Mouse (Mus musculus) limb, embryonic 10.5 days (tissue): ENCODE results near the gene Pmel. TPM values are rescaled to one million over a fixed set of nuclear protein-coding genes. Genes with fewer than 3 reads are reported as not detected.
"Not testable (repeated sequence)": the region's sequence is repeated elsewhere in the genome, so short reads cannot be mapped to it uniquely, and the experiment has no call there.

Source experiments
- DNase-seq: peaks from one replicate; pipeline ENCODE4 v3.0.0-alpha.2; 2017; ENCODE audit warnings: low spot score
- H3K27ac ChIP-seq: fragments of 300-500 bp; sonication (generic); 2 replicates; pipeline ENCODE4 v1.5.1; 2016; ENCODE audit warnings: mild to moderate bottlenecking
- H3K27me3 ChIP-seq: fragments of 300-500 bp; sonication (generic); 2 replicates; pipeline ENCODE4 v1.6.1; 2016; ENCODE audit warnings: low read depth, mild to moderate bottlenecking; ENCODE audit not compliant: poor library complexity, severe bottlenecking
- H3K36me3 ChIP-seq: fragments of 300-500 bp; sonication (generic); 2 replicates; pipeline ENCODE4 v1.6.1; 2016; ENCODE audit warnings: mild to moderate bottlenecking, moderate library complexity
- H3K4me1 ChIP-seq: fragments of 300-500 bp; sonication (generic); 2 replicates; pipeline ENCODE4 v1.6.1; 2016
- H3K4me3 ChIP-seq: fragments of 300-500 bp; sonication (generic); 2 replicates; pipeline ENCODE4 v1.5.1; 2016; ENCODE audit warnings: mild to moderate bottlenecking, moderate library complexity
- H3K9me3 ChIP-seq: fragments of 300-500 bp; sonication (generic); replicated peaks from 2 replicates; pipeline ENCODE4 v1.6.1; 2016; ENCODE audit warnings: mild to moderate bottlenecking
- WGBS: fragments of 180-500 bp; shearing (Covaris S2); methylation state at CpG from one replicate; pipeline ENCODE4 v1.1.7; 2016; 5-methylcytosine and 5-hydroxymethylcytosine counted together
- polyA plus RNA-seq: library from polyadenylated mRNA; unstranded; fragments of >200 nt; fragmentation: Nextera tagmentation; extraction: Ambion mirVana; gene quantifications from 2 replicates; pipeline ENCODE4 v1.2.1, GENCODE M21; 2016

Gene Pmel
- polyA plus RNA-seq, 1 experiment from 2014 or later: 0.25 TPM

DNA sequence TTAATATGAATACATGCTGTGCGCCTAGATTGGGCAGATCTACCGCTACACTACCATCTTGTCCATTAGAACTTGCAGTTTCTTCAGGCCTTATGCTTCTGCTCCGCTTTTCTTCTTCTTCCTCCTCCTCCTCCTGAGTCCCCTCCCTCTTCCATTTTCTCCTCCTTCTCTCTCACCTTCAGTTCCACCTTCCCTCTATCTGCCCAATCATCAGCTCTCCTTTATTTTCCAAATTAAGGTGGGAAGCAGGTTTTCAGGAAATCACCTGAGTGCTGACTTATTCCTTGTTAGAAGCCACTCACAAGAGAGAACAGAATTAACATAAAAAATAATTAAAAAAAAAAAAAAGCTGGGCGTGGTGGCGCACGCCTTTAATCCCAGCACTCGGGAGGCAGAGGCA, 7.3 kb downstream of the Pmel start:
- WGBS: 92% methylated on average over 7 of the region's 7 CpGs
- H3K27ac ChIP-seq, H3K27me3 ChIP-seq, H3K4me1 ChIP-seq, H3K36me3 ChIP-seq, DNase-seq, H3K4me3 ChIP-seq, H3K9me3 ChIP-seq: not testable (repeated sequence)

DNA sequence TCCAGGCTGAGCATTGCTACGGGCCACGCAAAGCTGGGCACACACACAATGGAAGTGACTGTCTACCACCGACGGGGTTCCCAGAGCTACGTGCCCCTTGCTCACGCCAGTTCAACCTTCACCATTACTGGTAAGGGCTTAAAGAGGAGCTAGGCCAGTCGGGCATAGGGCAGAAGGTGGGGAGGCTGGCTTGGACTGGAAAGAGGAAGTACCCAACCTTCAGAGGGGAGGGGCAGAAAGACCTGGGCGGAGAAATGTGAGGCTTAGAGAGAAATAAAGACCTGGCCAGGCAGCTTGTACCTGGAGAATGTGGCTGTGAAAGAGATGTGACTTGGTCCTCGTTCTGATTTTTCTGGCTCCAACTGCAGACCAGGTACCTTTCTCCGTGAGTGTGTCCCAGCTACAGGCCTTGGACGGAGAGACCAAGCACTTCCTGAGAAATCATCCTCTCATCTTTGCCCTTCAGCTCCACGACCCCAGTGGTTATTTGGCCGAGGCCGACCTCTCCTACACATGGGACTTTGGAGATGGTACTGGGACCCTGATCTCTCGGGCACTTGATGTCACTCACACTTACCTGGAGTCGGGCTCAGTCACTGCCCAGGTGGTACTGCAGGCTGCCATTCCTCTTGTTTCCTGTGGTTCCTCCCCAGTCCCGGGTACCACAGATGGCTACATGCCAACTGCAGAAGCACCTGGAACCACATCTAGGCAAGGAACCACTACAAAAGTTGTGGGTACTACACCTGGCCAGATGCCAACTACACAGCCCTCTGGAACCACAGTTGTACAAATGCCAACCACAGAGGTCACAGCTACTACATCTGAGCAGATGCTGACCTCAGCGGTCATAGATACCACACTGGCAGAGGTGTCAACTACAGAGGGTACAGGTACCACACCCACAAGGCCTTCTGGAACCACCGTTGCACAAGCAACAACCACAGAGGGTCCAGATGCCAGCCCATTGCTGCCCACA, 11.9 kb downstream of the Pmel start:
- 89% methylated on average over 19 of the region's 19 CpGs for WGBS
- DNase-seq: no peak
- no peaks in the 10 kb centered on the region for H3K9me3 ChIP-seq
- no peak overlapping the region for H3K4me3 ChIP-seq
- H3K36me3 ChIP-seq: no peaks in the 10 kb centered on the region
- no peak overlapping the region for H3K27ac ChIP-seq
- no peaks in the 10 kb centered on the region for H3K4me1 ChIP-seq
- no peaks in the 10 kb centered on the region for H3K27me3 ChIP-seq

DNA sequence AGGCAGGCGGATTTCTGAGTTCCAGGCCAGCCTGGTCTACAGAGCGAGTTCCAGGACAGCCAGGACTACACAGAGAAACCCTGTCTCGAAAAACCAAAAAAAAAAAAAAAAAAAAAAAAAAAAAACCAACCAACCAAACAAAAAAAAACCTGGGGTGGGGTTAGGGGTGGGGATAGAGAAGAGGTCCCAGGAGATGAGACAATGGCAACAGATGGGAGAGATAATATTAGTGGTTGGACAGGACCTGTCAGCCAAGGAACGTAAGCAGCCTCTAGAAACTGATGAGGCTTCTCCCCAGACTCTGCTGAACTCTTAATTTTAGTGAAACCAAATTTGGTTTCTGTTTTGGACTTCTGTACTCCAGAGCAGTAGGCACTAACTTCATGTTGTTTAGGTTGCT, 21.5 kb downstream of the Pmel start:
- not testable (repeated sequence) for H3K4me1 ChIP-seq, DNase-seq, H3K27me3 ChIP-seq, H3K9me3 ChIP-seq, H3K27ac ChIP-seq, H3K4me3 ChIP-seq, H3K36me3 ChIP-seq
- whole genome bisulfite sequencing: 86% methylated on average over 4 of the region's 4 CpGs

DNA sequence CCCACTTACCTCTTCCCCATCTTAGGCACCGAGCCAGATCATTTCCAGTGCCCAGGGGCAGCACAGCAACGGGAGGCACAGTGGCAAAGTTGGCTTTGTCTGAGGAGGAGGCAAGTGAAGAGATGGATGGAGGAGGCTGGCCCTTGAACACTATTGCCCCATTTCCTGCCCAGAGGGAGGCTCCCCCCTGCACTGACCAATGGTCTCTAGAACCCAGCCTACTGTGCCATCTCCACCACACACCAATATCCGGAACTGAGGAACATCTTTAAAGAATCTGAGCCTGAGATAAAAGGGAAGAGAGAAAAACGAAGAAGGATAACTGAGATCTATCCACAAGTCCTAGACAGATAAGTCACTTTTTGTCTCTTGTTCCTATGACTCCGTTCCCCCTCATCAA, 24.1 kb downstream of the Pmel start:
- DNase-seq: no peak
- Histone ChIP-seq H3K9me3 (no peaks in the 10 kb centered on the region), H3K27me3 (no peaks in the 10 kb centered on the region), H3K36me3 (peaks cover 4% of the 10 kb centered on the region), H3K27ac (no peak overlapping the region), H3K4me3 (no peak overlapping the region), H3K4me1 (0 out of 2 replicates have a peak, but pooled peaks cover 4% of the 10 kb centered on the region)
- WGBS: 82% methylated on average over 5 of the region's 5 CpGs

DNA sequence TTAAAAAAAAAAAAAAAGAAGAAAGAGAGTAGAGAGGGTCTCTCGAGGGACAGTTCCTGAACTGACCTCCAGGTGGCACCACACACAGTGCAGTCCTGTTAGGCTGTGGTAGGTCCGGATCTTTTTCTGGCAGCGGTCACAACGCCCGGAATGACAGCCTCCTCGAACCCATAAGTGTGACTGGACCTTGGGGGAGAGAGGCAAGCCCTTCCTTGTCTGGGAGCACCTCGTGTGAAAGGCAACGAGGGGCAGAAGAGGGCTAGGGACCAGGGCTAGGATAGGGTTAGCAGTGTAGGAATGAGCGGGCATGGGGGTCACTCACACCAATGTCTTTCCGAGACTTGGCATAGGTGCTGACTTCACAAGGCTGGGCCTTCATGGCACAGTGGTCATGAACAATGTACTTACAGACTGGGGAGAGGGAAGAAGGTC, 27.0 kb downstream of the Pmel start:
- Histone ChIP-seq H3K36me3 (peaks cover 10% of the 10 kb centered on the region), H3K27ac (no peak overlapping the region), H3K27me3 (no peaks in the 10 kb centered on the region), H3K4me3 (no peak overlapping the region), H3K9me3 (no peaks in the 10 kb centered on the region), H3K4me1 (0 out of 2 replicates have a peak, but pooled peaks cover 4% of the 10 kb centered on the region)
- 26% methylated on average over 10 of the region's 10 CpGs for WGBS
- peak; percentile 78 for DNase-seq

DNA sequence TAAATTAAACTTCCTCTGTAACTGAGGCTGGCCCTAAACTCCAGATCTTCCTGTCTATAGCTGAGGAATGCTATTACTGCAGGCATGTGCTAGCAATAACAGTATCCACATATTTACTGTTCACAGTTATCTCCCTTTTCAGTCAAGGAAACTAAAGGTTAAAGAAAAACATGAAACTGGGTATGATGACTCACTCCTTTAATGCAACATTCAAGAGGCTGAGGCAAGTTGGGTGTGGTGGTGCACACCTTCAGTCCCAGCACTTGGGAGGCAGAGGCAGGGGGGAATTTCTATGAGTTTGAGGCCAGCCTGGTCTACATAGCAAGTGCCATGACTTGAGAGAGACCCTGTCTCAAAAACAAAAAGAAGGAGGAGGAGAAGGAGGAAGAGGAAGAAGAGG, 28.0 kb downstream of the Pmel start:
- H3K9me3 ChIP-seq: no peaks in the 10 kb centered on the region
- DNase-seq: no peak
- no peak overlapping the region for H3K4me3 ChIP-seq
- peaks cover 10% of the 10 kb centered on the region for H3K36me3 ChIP-seq
- H3K27ac ChIP-seq: no peak overlapping the region
- 0 out of 2 replicates have a peak, but pooled peaks cover 5% of the 10 kb centered on the region for H3K4me1 ChIP-seq
- no peaks in the 10 kb centered on the region for H3K27me3 ChIP-seq

DNA sequence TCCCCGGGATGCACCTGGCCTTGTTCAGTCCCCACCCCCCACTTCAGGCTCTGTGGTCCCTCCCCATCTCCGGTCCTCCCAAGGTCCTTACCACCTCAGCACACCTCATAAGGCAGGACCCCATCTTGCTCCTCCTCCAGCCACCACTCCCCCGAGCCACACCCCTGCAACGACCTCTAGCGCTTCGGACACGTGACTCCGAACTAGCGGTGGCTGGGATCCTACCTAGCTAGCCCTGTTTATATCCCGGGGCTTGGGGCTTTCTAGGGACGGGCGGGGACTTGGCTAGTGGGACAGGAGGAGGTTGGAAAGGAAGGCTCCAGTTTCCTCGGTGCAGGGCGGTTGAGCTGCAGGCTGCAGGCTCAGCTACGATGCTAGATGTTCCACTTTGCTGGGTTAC, 33.4 kb downstream of the Pmel start:
- peak; percentile 58 for DNase-seq
- 2% methylated on average over 15 of the region's 15 CpGs for WGBS
- H3K4me1 ChIP-seq: peaks cover 10% of the 10 kb centered on the region
- no peaks in the 10 kb centered on the region for H3K9me3 ChIP-seq
- peaks cover 10% of the 10 kb centered on the region for H3K36me3 ChIP-seq
- peak overlapping the region; percentile 54 for H3K27ac ChIP-seq
- peak overlapping the region; percentile 43 for H3K4me3 ChIP-seq
- peaks cover 11% of the 10 kb centered on the region for H3K27me3 ChIP-seq

DNA sequence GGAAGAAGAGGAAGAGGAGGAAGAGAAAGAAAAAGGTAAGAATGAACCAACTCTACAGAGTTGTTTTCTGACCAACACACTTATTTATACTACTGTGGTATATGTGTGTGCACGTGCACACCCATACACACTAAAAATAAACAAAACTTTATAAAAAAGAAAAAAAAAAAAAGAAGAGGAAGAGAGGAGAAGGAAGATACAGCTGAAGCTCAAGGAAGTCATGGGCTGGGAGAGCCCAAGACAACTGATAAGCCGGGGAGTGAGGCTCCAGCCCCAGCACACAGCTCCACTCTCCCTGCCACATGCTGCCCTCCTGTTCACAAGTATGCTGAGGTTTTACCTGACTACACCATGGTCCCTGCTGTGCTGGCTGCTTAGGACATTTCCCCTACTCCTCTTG, 36.3 kb downstream of the Pmel start:
- H3K27ac ChIP-seq: no peak overlapping the region
- WGBS: 73% methylated on average over 2 of the region's 2 CpGs
- peaks cover 31% of the 10 kb centered on the region for H3K4me1 ChIP-seq
- no peaks in the 10 kb centered on the region for H3K36me3 ChIP-seq
- no peaks in the 10 kb centered on the region for H3K9me3 ChIP-seq
- H3K4me3 ChIP-seq: no peak overlapping the region
- H3K27me3 ChIP-seq: peaks cover 38% of the 10 kb centered on the region
- no peak for DNase-seq

DNA sequence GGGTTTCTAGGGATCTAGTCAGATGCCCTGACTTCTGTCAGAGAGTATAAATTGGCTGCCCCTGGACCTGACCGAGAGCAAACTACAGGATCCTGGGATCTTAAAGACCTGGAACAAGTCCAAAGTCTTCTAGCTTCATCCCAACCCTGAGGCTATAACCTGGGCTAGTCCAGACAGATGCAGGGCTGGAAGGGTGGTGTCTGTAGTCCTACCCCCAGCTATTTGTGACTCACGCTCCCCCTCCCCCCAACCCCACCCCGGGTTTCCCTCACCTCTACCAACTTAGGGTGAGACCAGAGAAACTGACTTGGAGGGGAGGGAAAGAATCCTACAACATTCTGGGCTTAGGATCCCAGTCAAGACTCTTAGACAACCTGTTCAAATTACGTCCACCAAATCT, 38.6 kb downstream of the Pmel start:
- H3K27ac ChIP-seq: no peak overlapping the region
- peak overlapping the region; percentile 78; the same call in 1 of the 2 replicates for H3K4me3 ChIP-seq
- no peaks in the 10 kb centered on the region for H3K36me3 ChIP-seq
- DNase-seq: no peak
- H3K4me1 ChIP-seq: peaks cover 29% of the 10 kb centered on the region
- 35% methylated on average over 4 of the region's 4 CpGs for WGBS
- H3K27me3 ChIP-seq: peaks cover 45% of the 10 kb centered on the region
- no peaks in the 10 kb centered on the region for H3K9me3 ChIP-seq

DNA sequence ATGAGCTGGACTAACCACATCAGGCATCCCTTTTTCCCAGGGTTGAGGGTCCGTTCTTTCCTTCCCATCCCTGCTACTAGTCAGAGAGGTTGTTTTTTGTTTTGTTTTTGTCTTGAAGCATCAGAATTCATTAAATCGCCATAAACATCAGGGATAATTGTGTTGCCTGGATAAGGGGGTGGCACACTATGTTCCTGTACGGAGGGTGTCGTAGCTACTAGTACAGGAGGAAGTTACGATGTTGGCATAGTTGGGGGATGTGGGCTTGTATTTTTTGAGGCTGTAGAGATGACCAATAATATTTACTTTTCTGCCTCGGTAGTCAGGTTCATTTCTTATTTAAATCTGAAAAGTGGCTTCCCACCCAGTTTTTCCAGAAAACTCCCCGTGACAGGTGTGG, 39.2 kb downstream of the Pmel start:
- H3K27ac ChIP-seq: no peak overlapping the region; the same call in 1 of the 2 replicates
- DNase-seq: no peak
- H3K36me3 ChIP-seq: no peaks in the 10 kb centered on the region
- no peaks in the 10 kb centered on the region for H3K9me3 ChIP-seq
- H3K27me3 ChIP-seq: peaks cover 45% of the 10 kb centered on the region
- H3K4me3 ChIP-seq: peak overlapping the region; percentile 78
- peaks cover 29% of the 10 kb centered on the region for H3K4me1 ChIP-seq
- 6% methylated on average over 7 of the region's 7 CpGs for WGBS

DNA sequence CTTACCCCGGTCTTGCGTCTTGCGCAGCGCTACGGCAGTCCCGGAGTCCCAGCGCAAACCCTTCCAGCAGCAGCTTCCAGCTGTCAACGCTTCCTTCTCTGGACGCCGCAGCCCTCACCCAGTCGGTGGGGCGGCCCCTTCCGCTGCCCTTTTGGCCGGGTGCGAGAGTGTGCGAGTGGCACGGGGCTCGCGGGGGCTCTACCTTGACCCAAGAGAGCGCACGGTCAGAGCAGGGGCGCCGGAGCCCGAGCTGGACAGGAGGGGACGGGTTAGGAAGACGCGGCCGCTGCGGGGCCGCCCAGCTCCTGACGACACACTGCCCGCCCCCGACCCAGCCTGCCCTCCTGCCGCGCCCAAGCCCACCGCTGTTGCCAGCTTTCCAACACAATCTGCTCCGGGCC, 39.8 kb downstream of the Pmel start:
- Histone ChIP-seq H3K9me3 (no peaks in the 10 kb centered on the region), H3K27me3 (peaks cover 45% of the 10 kb centered on the region), H3K4me3 (peak overlapping the region; percentile 78), H3K27ac (peak overlapping the region; percentile 80), H3K36me3 (no peaks in the 10 kb centered on the region), H3K4me1 (peaks cover 29% of the 10 kb centered on the region)
- peak; percentile 78 for DNase-seq
- under 1% methylated on average over 37 of the region's 37 CpGs for WGBS

DNA sequence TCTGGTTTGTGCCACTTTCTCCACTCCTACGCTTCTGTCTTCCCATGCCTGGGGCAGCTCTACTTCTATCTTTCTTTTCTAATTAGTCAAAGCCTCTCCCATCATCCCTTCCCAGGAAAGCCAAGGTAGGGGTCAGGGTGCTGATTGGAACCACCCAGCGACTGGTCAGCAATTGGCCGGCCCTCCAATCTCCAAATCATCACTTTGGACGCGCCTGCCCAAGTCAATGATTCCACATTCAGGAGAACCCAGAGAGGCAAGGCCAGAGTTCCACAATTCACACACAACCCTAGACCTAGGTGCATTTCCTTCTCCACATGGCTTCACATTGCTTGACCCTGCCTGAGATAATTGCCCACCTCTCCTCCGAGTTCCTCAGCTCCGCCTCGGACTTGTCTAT, 40.2 kb downstream of the Pmel start:
- WGBS: 10% methylated on average over 8 of the region's 8 CpGs
- Histone ChIP-seq H3K4me3 (peak overlapping the region; percentile 78), H3K9me3 (no peaks in the 10 kb centered on the region), H3K4me1 (peaks cover 33% of the 10 kb centered on the region), H3K27ac (peak overlapping the region; percentile 80), H3K27me3 (peaks cover 45% of the 10 kb centered on the region), H3K36me3 (no peaks in the 10 kb centered on the region)
- DNase-seq: no peak

DNA sequence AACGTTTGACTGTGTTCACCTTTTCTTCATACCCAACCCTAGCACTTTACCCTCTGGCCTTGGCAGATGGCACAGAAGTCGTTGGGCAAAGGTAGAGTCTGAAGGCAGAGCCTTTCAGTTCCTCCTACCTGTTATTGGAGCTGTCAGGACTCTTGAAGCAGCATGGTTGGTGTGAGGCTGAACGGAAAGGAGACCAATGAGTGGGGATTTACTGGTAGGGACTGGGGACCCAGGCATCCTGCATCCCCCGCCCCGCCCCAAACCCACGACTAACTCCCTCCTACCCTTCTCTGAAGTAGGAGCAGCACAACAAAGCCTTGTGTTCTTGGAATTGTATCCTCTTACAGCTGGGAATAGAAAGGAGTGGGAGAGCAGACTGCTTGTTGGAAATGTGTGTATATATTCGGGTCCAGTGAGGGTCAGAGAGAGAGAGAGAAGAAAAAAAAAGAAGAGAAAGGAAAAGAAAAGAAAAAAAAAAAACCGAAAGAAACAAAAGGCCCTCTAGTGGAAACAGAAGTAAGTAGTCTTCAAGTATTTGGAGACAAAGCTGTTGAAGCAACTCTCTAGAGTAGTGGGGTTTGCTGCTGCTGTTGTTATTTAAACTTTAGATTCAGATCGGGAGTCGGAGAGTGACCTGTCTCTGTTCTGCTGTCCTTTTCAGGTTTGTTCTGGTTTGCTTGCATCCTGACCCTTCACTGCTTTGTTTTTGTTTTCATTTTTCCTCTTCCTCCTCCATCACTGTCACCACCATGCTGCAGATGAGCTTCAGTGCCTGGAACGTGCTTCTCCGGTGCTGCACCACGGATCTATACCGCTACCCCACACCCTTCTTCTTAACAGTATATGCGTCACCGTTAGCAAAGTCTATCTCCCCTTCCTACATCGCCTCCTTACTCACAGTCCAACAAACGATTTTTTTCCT, 40.9 kb downstream of the Pmel start, which contains the start of gene Dgka:
TSS of gene Dgka (minus strand) at position 176 of the 922 bp plus-strand sequence.
- Histone ChIP-seq H3K27ac (peak within 1 kb of the TSS; percentile 80), H3K36me3 (no peaks in the 10 kb centered on the region), H3K4me1 (peaks cover 40% of the 10 kb centered on the region), H3K9me3 (no peaks in the 10 kb centered on the region), H3K27me3 (peaks cover 45% of the 10 kb centered on the region), H3K4me3 (peak within 1 kb of the TSS; percentile 78)
- 26% methylated on average over 18 of the region's 18 CpGs for WGBS
- peak; percentile 45 for DNase-seq
